Mouse (Mus musculus): ENCODE measurements at regions not wholly inside any gene's neighbourhood (a gene's known extent, or its start where the extent isn't known, plus 50 kb on each side); places are given as distances from the start of the nearest gene placed in this dataset.
A peak's percentile ranks its signal among the peaks of the same experiment; 100 is the strongest.

- DNase-seq (ENCODE audit: low read depth, low spot score): peak; percentile 54
Observed at GRCm38 (mm10) chr2:178924456-178925115, 494.3 kb downstream of the Cdh26 start.

GRCm38 (mm10) chr2:178927038-178927660 lies 496.8 kb downstream of the Cdh26 start:
- no peak for DNase-seq (ENCODE audit: low read depth, low spot score)

GRCm38 (mm10) chr2:178929033-178929432 lies 498.7 kb downstream of the Cdh26 start:
- DNase-seq (ENCODE audit: low read depth, low spot score): peak; percentile 77

GRCm38 (mm10) chr2:178930125-178930524 lies 499.8 kb downstream of the Cdh26 start:
- DNase-seq (ENCODE audit: low read depth, low spot score): no peak

- no peak for DNase-seq (ENCODE audit: low read depth, low spot score)
Observed at GRCm38 (mm10) chr2:178948471-178948870, 493.8 kb upstream of the Cdh4 start.

GRCm38 (mm10) chr2:178949103-178949502 lies 493.1 kb upstream of the Cdh4 start:
- no peak for DNase-seq (ENCODE audit: low read depth, low spot score)

GRCm38 (mm10) chr2:178950304-178950703 lies 491.9 kb upstream of the Cdh4 start:
- peak; percentile 23 for DNase-seq (ENCODE audit: low read depth, low spot score)

- DNase-seq (ENCODE audit: low read depth, low spot score): peak; percentile 69
Observed at GRCm38 (mm10) chr2:178954420-178955067, 487.7 kb upstream of the Cdh4 start.

- no peak for DNase-seq (ENCODE audit: low read depth, low spot score)
Observed at GRCm38 (mm10) chr2:178958829-178959228, 483.4 kb upstream of the Cdh4 start.

GRCm38 (mm10) chr2:178959603-178960002 lies 482.6 kb upstream of the Cdh4 start:
- no peak for DNase-seq (ENCODE audit: low read depth, low spot score)

GRCm38 (mm10) chr2:178967584-178968365 lies 474.5 kb upstream of the Cdh4 start:
- DNase-seq (ENCODE audit: low read depth, low spot score): no peak

GRCm38 (mm10) chr2:178969732-178970131 lies 472.5 kb upstream of the Cdh4 start:
- no peak for DNase-seq (ENCODE audit: low read depth, low spot score)

- DNase-seq (ENCODE audit: low read depth, low spot score): no peak
Observed at GRCm38 (mm10) chr2:178975366-178975765, 466.9 kb upstream of the Cdh4 start.

GRCm38 (mm10) chr2:178976046-178976445 lies 466.2 kb upstream of the Cdh4 start:
- no peak for DNase-seq (ENCODE audit: low read depth, low spot score)

- DNase-seq (ENCODE audit: low read depth, low spot score): no peak
Observed at GRCm38 (mm10) chr2:178976495-178976894, 465.7 kb upstream of the Cdh4 start.

GRCm38 (mm10) chr2:178979451-178979850 lies 462.8 kb upstream of the Cdh4 start:
- DNase-seq (ENCODE audit: low read depth, low spot score): no peak

- peak; percentile 15 for DNase-seq (ENCODE audit: low read depth, low spot score)
Observed at GRCm38 (mm10) chr2:178981736-178982502, 460.3 kb upstream of the Cdh4 start.

GRCm38 (mm10) chr2:178983801-178984200 lies 458.4 kb upstream of the Cdh4 start:
- DNase-seq (ENCODE audit: low read depth, low spot score): no peak

GRCm38 (mm10) chr2:178987935-178988334 lies 454.3 kb upstream of the Cdh4 start:
- no peak for DNase-seq (ENCODE audit: low read depth, low spot score)

GRCm38 (mm10) chr2:178989291-178989690 lies 452.9 kb upstream of the Cdh4 start:
- no peak for DNase-seq (ENCODE audit: low read depth, low spot score)

- DNase-seq (ENCODE audit: low read depth, low spot score): peak; percentile 21
Observed at GRCm38 (mm10) chr2:178989784-178990183, 452.4 kb upstream of the Cdh4 start.

All from brain, adult 2 months (tissue).